Mouse (Mus musculus) E14TG2a.4 (cell line): ENCODE measurements at regions not wholly inside any gene's neighbourhood (a gene's known extent, or its start where the extent isn't known, plus 50 kb on each side); places are given as distances from the start of the nearest gene placed in this dataset.

Experiments
- H3K27me3 ChIP-seq: 2 replicates; pipeline ENCODE4 v1.6.1; 2014; ENCODE audit warnings: low read length, control low read depth; ENCODE audit not compliant: insufficient read depth
- H3K36me3 ChIP-seq: 2 replicates; pipeline ENCODE4 v1.6.1; 2014; ENCODE audit warnings: low read length, control low read depth; ENCODE audit not compliant: insufficient read depth
- H3K4me1 ChIP-seq: replicated peaks from 2 replicates; pipeline ENCODE4 v1.6.1; 2014; ENCODE audit warnings: low read depth, low read length, control low read depth
- H3K4me3 ChIP-seq: replicated peaks from 2 replicates; pipeline ENCODE4 v1.5.1; 2014; ENCODE audit warnings: mild to moderate bottlenecking, low read length
- H3K9me3 ChIP-seq: 2 replicates; pipeline ENCODE4 v1.6.1; 2014; ENCODE audit warnings: low read length, control low read depth
- CTCF ChIP-seq: conservative IDR thresholded peaks from 2 replicates; pipeline ENCODE4 v1.5.1; 2014; ENCODE audit warnings: low read length
- NANOG ChIP-seq: IDR thresholded peaks from 2 replicates; pipeline ENCODE4 v1.6.1; 2014; ENCODE audit warnings: borderline replicate concordance, low read length, mixed read lengths
- POU5F1 ChIP-seq: IDR thresholded peaks from 2 replicates; pipeline ENCODE4 v1.6.1; 2014; ENCODE audit warnings: low read length, borderline replicate concordance

GRCm38 (mm10) chr10:51329386-51329785 lies 151.0 kb upstream of the Gm49339 start:
- Histone ChIP-seq H3K27me3 (no peaks in the 10 kb centered on the region), H3K4me3 (no peak overlapping the region), H3K36me3 (no peaks in the 10 kb centered on the region), H3K9me3 (peaks cover 39% of the 10 kb centered on the region), H3K4me1 (peaks cover 5% of the 10 kb centered on the region; the same call in 1 of the 2 replicates)
- TF ChIP-seq NANOG = peak; percentile 62; the same call in 1 of the 2 replicates
- no peak for TF ChIP-seq CTCF
- TF ChIP-seq POU5F1 = no peak
